Mouse (Mus musculus) forebrain, postnatal 0 days (tissue): Measurements from ENCODE around the gene Prkcb. TPM values are rescaled to one million over a fixed set of nuclear protein-coding genes. Genes with fewer than 3 reads are reported as not detected.

Experiments used
- ATAC-seq: fragments of 200-750 bp; cut with Nextera tagmentation; 2 replicates; pipeline ENCODE4 v1.8.0; 2017; ENCODE audit warnings: mild to moderate bottlenecking, moderate library complexity
- DNase-seq: peaks from one replicate; pipeline ENCODE4 v3.0.0-alpha.2; 2015
- H3K27ac ChIP-seq: fragments of 300-500 bp; sonication (generic); 2 replicates; pipeline ENCODE4 v1.5.1; 2014; ENCODE audit warnings: low read depth, mild to moderate bottlenecking, antibody characterized with exemption, low read length, moderate library complexity, mixed read lengths
- H3K27me3 ChIP-seq: fragments of 300-500 bp; sonication (generic); 2 replicates; pipeline ENCODE4 v1.6.1; 2014; ENCODE audit warnings: mild to moderate bottlenecking, low read length, mixed read lengths; ENCODE audit not compliant: insufficient read depth
- H3K36me3 ChIP-seq: fragments of 300-500 bp; sonication (generic); 2 replicates; pipeline ENCODE4 v1.6.1; 2014; ENCODE audit warnings: mild to moderate bottlenecking, moderate library complexity; ENCODE audit not compliant: insufficient read depth
- H3K4me1 ChIP-seq: fragments of 300-500 bp; sonication (generic); 2 replicates; pipeline ENCODE4 v1.6.1; 2014; ENCODE audit warnings: antibody characterized with exemption; ENCODE audit not compliant: insufficient read depth
- H3K4me2 ChIP-seq: fragments of 300-500 bp; sonication (generic); 2 replicates; pipeline ENCODE4 v1.6.1; 2014; ENCODE audit warnings: low read depth, mild to moderate bottlenecking, moderate library complexity
- H3K4me3 ChIP-seq: fragments of 300-500 bp; sonication (generic); 2 replicates; pipeline ENCODE4 v1.5.1; 2014; ENCODE audit warnings: low read depth, low read length, mixed read lengths
- H3K9ac ChIP-seq: fragments of 300-500 bp; sonication (generic); 2 replicates; pipeline ENCODE4 v1.6.1; 2014; ENCODE audit warnings: mild to moderate bottlenecking
- H3K9me3 ChIP-seq: fragments of 300-500 bp; sonication (generic); 2 replicates; pipeline ENCODE4 v1.6.1; 2016; ENCODE audit warnings: low read length
- CTCF ChIP-seq: sonication (generic); IDR thresholded peaks from 2 replicates; pipeline ENCODE4 v1.5.1; 2016; ENCODE audit warnings: antibody characterized with exemption, control low read depth, low read depth
- WGBS: fragments of 180-500 bp; shearing (Covaris S2); extraction: QIAGEN DNeasy Blood & Tissue Kit; methylation state at CpG from one replicate; pipeline ENCODE4 v1.1.7; 2014; 5-methylcytosine and 5-hydroxymethylcytosine counted together
- polyA plus RNA-seq: library from polyadenylated mRNA; unstranded; fragments of >200 nt; fragmentation: Nextera tagmentation; extraction: Ambion mirVana; gene quantifications from 2 replicates; pipeline ENCODE4 v1.2.1, GENCODE M21; 2015
- total RNA-seq: library from RNA; depleted of rRNA; stranded (reverse); fragments of >200 nt; gene quantifications from 2 replicates; pipeline ENCODE4 v1.2.3, GENCODE M21; 2014

Gene Prkcb
- total and polyA plus RNA-seq, 2 experiments from 2014 or later: 145 to 207 TPM

DNA sequence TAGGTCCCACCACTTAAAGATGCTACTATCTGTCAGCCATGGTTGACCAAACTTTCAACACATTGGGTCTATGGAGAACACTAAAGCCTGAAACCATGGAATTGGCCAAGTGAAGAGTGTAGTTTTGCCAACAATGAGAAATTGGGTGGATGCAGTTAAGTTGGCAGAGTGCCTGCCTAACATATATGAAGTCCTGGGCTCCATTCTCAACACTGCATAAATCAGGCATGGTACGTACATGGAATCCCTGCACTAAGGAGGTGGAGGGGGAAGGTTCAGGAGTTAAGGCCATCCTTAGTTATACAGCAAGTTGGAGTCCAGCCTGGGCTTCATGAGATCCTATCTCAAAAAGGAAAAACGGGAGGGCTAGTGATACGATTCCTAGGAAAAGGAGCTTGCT is 364.0 kb downstream of the Prkcb start:
- Histone ChIP-seq H3K9ac (no peak overlapping the region), H3K27ac (no peak overlapping the region), H3K27me3 (no peaks in the 10 kb centered on the region), H3K9me3 (no peaks in the 10 kb centered on the region), H3K4me1 (no peaks in the 10 kb centered on the region), H3K4me2 (no peak overlapping the region), H3K4me3 (no peak overlapping the region), H3K36me3 (no peaks in the 10 kb centered on the region)
- no peak for TF ChIP-seq CTCF
- DNase-seq (no peak), ATAC-seq (no peak)
- 80% methylated on average over 3 of the region's 3 CpGs for WGBS

DNA sequence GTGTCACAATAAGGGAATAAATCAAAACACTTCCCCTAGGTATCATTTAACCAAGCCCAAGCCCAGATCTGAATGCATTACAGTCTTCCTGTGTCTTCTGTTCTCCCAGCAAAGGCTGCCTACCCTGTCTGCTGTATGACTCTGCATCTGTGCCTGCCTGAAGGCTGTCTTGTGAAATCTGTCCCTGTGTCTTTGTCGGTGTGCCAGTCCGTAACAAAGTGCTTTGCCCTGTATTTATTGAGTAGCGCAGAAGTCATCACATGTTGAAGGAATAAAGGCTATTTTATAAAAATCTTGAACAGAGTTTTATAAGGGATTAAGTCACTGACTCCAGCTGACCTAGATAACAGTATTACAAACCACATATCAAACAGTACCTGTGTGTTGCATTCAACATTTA is 368.1 kb downstream of the Prkcb start:
- no peak for TF ChIP-seq CTCF
- no peak overlapping the region for H3K4me3 ChIP-seq
- WGBS: 92% methylated on average over 3 of the region's 3 CpGs
- H3K4me2 ChIP-seq: no peak overlapping the region
- H3K9ac ChIP-seq: no peak overlapping the region
- no peaks in the 10 kb centered on the region for H3K4me1 ChIP-seq
- no peaks in the 10 kb centered on the region for H3K9me3 ChIP-seq
- no peaks in the 10 kb centered on the region for H3K36me3 ChIP-seq
- H3K27ac ChIP-seq: no peak overlapping the region
- no peak for ATAC-seq
- no peak for DNase-seq
- H3K27me3 ChIP-seq: no peaks in the 10 kb centered on the region

DNA sequence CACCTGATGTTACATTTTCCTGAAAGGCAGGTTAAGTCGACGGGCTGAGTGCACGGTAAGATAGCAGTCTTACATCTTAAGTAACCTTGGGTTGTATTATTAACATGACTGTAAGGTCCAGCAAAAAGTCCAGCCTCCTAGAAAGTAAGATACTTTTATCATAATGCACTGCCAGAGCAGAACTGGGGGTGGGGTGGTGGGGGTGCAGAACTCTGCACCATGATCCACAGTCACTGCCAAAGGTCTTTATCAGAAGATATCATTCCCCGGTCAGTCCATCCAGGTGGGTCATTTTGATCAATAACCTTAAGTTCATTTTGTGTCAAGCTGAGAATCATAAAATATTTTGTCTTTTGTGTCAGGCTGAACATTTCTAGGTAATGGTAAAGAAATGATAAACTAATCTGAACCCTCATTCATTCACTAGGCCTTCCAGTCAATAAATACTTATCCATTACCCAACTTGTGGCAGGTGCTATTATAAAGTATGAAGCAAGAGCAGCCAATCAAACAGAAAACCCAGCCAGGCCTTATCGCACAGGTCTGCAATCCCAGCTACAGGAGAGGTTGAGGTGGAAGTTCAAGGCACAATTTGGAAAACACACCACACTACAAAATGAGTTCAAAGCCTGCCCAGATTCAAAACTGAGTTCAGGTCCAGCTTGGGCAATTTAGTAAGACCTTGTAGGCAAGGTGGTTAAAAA is 369.0 kb downstream of the Prkcb start:
- Histone ChIP-seq H3K36me3 (no peaks in the 10 kb centered on the region), H3K27ac (no peak overlapping the region), H3K4me2 (no peak overlapping the region), H3K9ac (no peak overlapping the region), H3K4me3 (no peak overlapping the region), H3K27me3 (no peaks in the 10 kb centered on the region), H3K9me3 (no peaks in the 10 kb centered on the region), H3K4me1 (no peaks in the 10 kb centered on the region)
- no peak for TF ChIP-seq CTCF
- 96% methylated on average over 5 of the region's 5 CpGs for WGBS
- DNase-seq (no peak), ATAC-seq (no peak)

DNA sequence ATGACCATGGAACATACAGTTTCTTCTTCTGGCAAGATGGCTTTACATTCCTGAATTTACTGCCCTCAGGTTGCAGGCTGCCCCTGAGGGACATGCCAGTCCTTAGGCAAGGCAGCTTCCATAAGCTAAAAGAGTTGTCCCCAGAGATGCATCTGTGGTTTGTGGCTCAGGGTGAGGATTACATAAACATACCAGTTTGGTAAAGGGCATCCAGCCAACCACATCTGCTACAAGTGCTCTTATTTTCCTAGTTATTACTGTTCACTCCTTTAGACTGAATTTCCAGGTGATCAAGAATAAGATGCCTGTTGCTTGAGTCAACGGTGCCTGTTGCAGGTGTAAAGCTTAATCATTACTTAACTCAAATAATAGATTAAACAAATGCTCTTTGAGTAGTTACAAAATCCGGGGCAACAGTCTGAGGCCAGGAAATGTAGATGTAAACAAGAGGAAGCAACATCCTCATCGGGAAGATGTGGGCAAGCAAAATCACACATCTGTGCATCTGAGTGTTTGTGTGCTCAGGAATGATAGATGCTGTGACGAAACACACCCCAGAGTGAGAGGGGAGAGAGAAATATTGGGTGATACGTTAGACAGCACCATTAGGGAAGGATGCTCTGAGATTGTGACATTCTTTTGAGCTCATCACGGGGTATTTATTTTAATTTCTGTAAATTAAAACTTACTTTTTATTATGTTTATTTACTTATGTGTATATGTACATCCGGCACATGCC is 376.9 kb downstream of the Prkcb start:
- no peak for ATAC-seq
- H3K9me3 ChIP-seq: no peaks in the 10 kb centered on the region
- H3K4me3 ChIP-seq: no peak overlapping the region
- 78% methylated on average over 7 of the region's 7 CpGs for WGBS
- H3K9ac ChIP-seq: no peak overlapping the region
- H3K27me3 ChIP-seq: no peaks in the 10 kb centered on the region
- no peak overlapping the region for H3K4me2 ChIP-seq
- TF ChIP-seq CTCF: no peak
- no peaks in the 10 kb centered on the region for H3K4me1 ChIP-seq
- no peak overlapping the region for H3K27ac ChIP-seq
- no peak for DNase-seq
- H3K36me3 ChIP-seq: no peaks in the 10 kb centered on the region

DNA sequence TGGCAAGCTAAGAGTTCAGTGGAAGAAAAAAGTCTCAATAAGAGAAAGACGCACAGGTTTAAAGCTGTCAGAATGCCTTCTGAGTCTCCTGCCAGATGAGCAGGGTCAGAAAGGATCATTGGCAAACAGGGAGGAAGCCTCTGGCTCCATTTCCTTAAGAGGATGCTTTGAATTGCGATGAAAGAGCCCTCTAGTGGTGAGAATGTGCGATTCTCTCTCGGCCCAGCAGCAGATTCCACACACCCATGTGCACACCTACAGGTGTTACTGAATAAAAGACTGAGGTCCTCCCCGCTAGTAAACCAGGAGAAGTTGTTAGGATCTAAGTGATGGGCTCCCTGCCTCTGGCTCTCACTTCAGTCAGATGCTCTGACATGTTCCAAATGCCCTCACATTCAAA is 379.4 kb downstream of the Prkcb start:
- no peak overlapping the region for H3K4me2 ChIP-seq
- no peaks in the 10 kb centered on the region for H3K27me3 ChIP-seq
- H3K9ac ChIP-seq: no peak overlapping the region
- no peak overlapping the region for H3K27ac ChIP-seq
- TF ChIP-seq CTCF: peak; percentile 80
- no peaks in the 10 kb centered on the region for H3K4me1 ChIP-seq
- DNase-seq: peak; percentile 63
- H3K36me3 ChIP-seq: no peaks in the 10 kb centered on the region
- no peak for ATAC-seq
- 25% methylated on average over 5 of the region's 5 CpGs for WGBS
- no peak overlapping the region for H3K4me3 ChIP-seq
- H3K9me3 ChIP-seq: no peaks in the 10 kb centered on the region

DNA sequence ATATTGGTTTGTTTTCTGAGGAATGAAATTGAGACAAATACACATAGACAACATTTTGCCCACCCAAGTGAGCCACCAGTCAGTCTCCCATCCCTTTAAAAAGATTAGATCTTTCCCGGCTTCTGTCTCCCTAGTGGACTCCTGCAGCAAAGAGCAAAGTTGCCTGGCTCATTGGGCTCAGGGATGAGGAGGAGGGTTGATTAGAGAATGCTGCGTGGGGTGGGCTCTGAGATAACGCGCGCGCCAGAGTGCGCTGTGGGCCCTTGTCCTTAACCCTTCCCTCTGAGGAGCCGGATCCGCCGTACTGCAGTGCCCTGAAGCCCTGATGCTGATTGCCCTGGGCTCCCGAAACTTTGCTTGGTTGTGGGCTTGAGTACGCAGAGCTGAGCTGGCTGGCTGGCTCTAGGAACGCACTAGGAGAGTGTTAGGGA is 381.9 kb downstream of the Prkcb start, which contains the start of gene Cacng3:
TSS of gene Cacng3 (plus strand) at position 51 of the 431 bp plus-strand sequence.
- Histone ChIP-seq H3K27me3 (no peaks in the 10 kb centered on the region), H3K4me3 (peak within 1 kb of the TSS; percentile 47), H3K9ac (peak within 1 kb of the TSS; percentile 59), H3K4me2 (peak within 1 kb of the TSS; percentile 87), H3K27ac (peak within 1 kb of the TSS; percentile 64), H3K9me3 (no peaks in the 10 kb centered on the region), H3K4me1 (no peaks in the 10 kb centered on the region), H3K36me3 (no peaks in the 10 kb centered on the region)
- TF ChIP-seq CTCF: peak; percentile 28; the same call in 1 of the 2 replicates
- ATAC-seq: peak; percentile 71; the same call in 1 of the 2 replicates
- DNase-seq: no peak
- WGBS: 8% methylated on average over 13 of the region's 13 CpGs
